Mouse (Mus musculus) stomach, embryonic 15.5 days (tissue): ENCODE data around the gene Cog6. TPM values are rescaled to one million over a fixed set of nuclear protein-coding genes. Genes with fewer than 3 reads are reported as not detected.
A peak's percentile ranks its signal among the peaks of the same experiment; 100 is the strongest.

Source experiments
- ATAC-seq: fragments of 200-750 bp; cut with Nextera tagmentation; 2 replicates; pipeline ENCODE4 v1.8.0; 2017; ENCODE audit warnings: low read depth, moderate number of reproducible peaks, moderate TSS enrichment; ENCODE audit not compliant: insufficient read depth, low FRiP score
- H3K27ac ChIP-seq: fragments of 300-500 bp; sonication (generic); 2 replicates; pipeline ENCODE4 v1.5.1; 2015; ENCODE audit warnings: mild to moderate bottlenecking, inconsistent platforms
- H3K27me3 ChIP-seq: fragments of 300-500 bp; sonication (generic); replicated peaks from 2 replicates; pipeline ENCODE4 v1.6.1; 2015; ENCODE audit warnings: inconsistent platforms
- H3K36me3 ChIP-seq: fragments of 300-500 bp; sonication (generic); 2 replicates; pipeline ENCODE4 v1.6.1; 2015; ENCODE audit warnings: inconsistent platforms
- H3K4me1 ChIP-seq: fragments of 300-500 bp; sonication (generic); 2 replicates; pipeline ENCODE4 v1.6.1; 2015; ENCODE audit warnings: inconsistent platforms
- H3K4me2 ChIP-seq: fragments of 300-500 bp; sonication (generic); 2 replicates; pipeline ENCODE4 v1.6.1; 2015; ENCODE audit warnings: mild to moderate bottlenecking, inconsistent platforms
- H3K4me3 ChIP-seq: fragments of 300-500 bp; sonication (generic); replicated peaks from 2 replicates; pipeline ENCODE4 v1.5.1; 2015; ENCODE audit warnings: inconsistent platforms
- H3K9ac ChIP-seq: fragments of 300-500 bp; sonication (generic); 2 replicates; pipeline ENCODE4 v1.6.1; 2015; ENCODE audit warnings: inconsistent platforms
- H3K9me3 ChIP-seq: fragments of 300-500 bp; sonication (generic); 2 replicates; pipeline ENCODE4 v1.6.1; 2016; ENCODE audit warnings: inconsistent platforms
- WGBS: fragments of 180-500 bp; shearing (Covaris S2); methylation state at CpG from one replicate; pipeline ENCODE4 v1.1.7; 2015; 5-methylcytosine and 5-hydroxymethylcytosine counted together
- polyA plus RNA-seq: library from polyadenylated mRNA; unstranded; fragments of >200 nt; fragmentation: Nextera tagmentation; extraction: Ambion mirVana; gene quantifications from 2 replicates; pipeline ENCODE4 v1.2.1, GENCODE M21; 2015

Cog6 gene
- polyA plus RNA-seq, 1 experiment from 2014 or later, result 42.4 TPM

DNA sequence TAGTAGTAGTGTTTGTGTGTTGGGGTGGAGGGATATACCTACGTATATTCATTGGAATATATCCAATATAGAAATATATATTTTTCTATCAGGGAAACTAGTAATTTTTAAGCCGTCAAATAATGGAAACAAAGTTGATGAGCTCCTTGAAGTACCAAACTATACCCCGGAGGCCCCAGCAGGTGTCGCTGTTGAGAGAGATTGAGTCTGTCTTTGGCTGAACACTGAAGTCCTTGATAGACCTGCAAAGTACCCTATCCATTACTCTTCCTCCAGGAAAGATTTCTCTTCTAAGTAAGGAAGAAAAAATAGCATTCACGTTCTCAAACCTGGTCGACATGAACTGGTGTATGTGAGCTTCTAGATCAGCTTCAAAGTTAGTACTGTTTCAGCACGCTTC is 12.0 kb upstream of the Cog6 start:
- Histone ChIP-seq H3K9ac (no peak overlapping the region), H3K4me2 (no peak overlapping the region), H3K4me3 (no peak overlapping the region), H3K36me3 (no peaks in the 10 kb centered on the region), H3K27me3 (0 out of 2 replicates have a peak, but pooled peaks cover 3% of the 10 kb centered on the region), H3K4me1 (no peaks in the 10 kb centered on the region), H3K27ac (no peak overlapping the region), H3K9me3 (no peaks in the 10 kb centered on the region)
- ATAC-seq, result no peak
- 25% methylated on average over 7 of the region's 7 CpGs for WGBS

DNA sequence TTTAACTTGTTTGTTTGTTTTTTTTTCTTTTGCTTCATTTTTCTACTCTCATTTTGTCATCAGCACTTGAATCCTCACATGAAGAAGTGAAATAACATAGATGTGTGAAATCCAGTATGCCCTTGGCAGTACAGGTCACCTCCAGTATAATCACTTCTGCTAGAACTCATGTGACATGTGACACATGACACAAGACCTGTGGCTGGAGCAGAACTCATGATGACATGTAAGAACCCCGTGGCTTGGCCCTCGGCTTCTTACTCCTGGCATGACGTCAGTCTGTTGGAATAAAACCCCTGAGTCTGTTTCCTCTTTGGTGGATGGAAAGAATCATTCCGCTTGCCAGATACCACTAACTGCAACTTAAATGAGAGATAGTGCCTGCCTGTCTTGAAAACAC is 10.3 kb upstream of the Cog6 start:
- H3K4me3 ChIP-seq, result no peak overlapping the region
- no peak overlapping the region for H3K4me2 ChIP-seq
- no peak overlapping the region for H3K27ac ChIP-seq
- no peak overlapping the region for H3K9ac ChIP-seq
- H3K27me3 ChIP-seq, result 0 out of 2 replicates have a peak, but pooled peaks cover 3% of the 10 kb centered on the region
- no peaks in the 10 kb centered on the region for H3K4me1 ChIP-seq
- no peak for ATAC-seq
- no peaks in the 10 kb centered on the region for H3K36me3 ChIP-seq
- H3K9me3 ChIP-seq, result no peaks in the 10 kb centered on the region
- 80% methylated on average over 4 of the region's 4 CpGs for WGBS

DNA sequence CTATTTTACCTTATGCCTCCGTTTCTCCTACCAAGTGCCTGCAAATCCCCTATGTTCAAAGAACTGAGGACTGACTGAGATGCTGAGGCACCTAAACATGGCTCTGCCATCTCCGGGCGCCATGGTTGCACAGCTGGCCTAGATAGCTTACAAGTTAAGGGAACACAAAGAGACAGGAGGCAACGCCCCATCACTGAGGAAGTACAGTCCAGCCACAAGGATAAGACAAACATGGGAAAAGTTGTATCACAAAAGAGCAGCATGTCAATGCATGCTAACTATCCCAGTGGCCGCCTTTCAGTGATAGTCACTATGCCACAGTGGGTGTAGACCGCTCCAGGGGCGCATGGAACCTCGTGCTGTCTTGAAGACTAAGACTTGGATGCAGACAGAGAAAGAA is 9.6 kb downstream of the Cog6 start:
- H3K4me2 ChIP-seq, result no peak overlapping the region
- H3K4me1 ChIP-seq, result no peaks in the 10 kb centered on the region
- H3K27me3 ChIP-seq, result no peaks in the 10 kb centered on the region
- H3K9ac ChIP-seq, result no peak overlapping the region
- no peak overlapping the region for H3K4me3 ChIP-seq
- 92% methylated on average over 8 of the region's 8 CpGs for WGBS
- no peak for ATAC-seq
- H3K36me3 ChIP-seq, result peaks cover 33% of the 10 kb centered on the region
- H3K27ac ChIP-seq, result no peak overlapping the region
- H3K9me3 ChIP-seq, result no peaks in the 10 kb centered on the region

DNA sequence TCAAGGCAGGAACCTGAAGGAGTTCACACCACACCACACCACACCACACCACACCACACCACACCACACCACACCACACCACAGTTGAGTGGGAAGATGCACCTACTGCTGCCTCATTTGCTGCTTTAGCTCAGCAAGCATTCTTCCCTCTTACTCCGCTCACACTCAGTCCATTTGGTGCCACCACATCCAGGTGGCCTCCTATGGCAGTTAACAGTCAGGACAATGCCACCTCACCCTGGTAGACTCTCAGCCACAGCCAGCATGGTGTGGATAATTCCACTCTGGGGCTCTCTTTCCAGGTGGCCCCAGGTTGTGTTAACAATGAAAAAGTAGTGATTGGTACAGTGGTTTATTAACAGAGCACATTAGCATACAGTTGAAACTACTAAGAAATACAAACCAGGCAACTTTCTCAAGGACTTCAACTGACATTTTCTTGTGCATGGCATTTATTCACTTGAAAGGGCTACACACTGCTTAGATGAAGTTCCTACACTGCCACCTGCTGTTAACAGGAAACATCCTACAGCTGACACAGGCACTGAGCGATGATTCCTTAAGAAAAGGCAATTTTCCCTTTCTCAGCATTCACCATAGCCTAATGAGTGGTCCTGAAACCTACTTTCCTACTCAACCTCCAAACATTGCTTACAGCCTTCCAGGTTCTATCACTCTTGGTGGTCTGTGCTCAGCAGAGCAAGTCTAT is 12.5 kb downstream of the Cog6 start:
- Histone ChIP-seq H3K27me3 (no peaks in the 10 kb centered on the region), H3K9me3 (no peaks in the 10 kb centered on the region), H3K27ac (no peak overlapping the region), H3K36me3 (peaks cover 32% of the 10 kb centered on the region), H3K4me2 (no peak overlapping the region), H3K9ac (no peak overlapping the region), H3K4me1 (no peaks in the 10 kb centered on the region), H3K4me3 (no peak overlapping the region)
- WGBS, result 76% methylated on average over 2 of the region's 2 CpGs
- 0 out of 2 replicates have a peak, but pooled peaks have one; percentile 31 for ATAC-seq

DNA sequence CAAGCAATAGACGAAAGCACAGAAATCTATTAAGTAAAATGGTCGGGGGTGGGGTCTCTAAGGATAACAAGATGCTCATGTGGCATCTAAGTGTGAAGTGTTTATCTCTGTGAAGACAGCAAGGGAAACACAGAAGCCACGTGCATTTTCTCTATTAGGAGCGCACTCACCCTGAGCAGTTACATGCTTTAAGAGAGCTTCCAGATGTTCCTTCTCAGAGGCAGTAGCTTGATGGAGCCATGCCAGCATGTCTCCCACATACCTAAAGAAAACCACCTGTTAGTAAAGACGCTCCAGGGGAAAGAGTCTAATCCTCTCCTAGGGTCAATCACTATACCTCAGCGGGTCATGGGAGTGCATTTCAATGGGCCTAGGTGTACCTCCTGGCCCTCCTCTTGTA is 15.0 kb downstream of the Cog6 start:
- Histone ChIP-seq H3K9ac (no peak overlapping the region), H3K27me3 (no peaks in the 10 kb centered on the region), H3K4me1 (no peaks in the 10 kb centered on the region), H3K27ac (no peak overlapping the region), H3K4me2 (no peak overlapping the region), H3K9me3 (no peaks in the 10 kb centered on the region), H3K4me3 (no peak overlapping the region), H3K36me3 (peaks cover 18% of the 10 kb centered on the region)
- no peak for ATAC-seq
- 44% methylated on average over 6 of the region's 6 CpGs for WGBS

DNA sequence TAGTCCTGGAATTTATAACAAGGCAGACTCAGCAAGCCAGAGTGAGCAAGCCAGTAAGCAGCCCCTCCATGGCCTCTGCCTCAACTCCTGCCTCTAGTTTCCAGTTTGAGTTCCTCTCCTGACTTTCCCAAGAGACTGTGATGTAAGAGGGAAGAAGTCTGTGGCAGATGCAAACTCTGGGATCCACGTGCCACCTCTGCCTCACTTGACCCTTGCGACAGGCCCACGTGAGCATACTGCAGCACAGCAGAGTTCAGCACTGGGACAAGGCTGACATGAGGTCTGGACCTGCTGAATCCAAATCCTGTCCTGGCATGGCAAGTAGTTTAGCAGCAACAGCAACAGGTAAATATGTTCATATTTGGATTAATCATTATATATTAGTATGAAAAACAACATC is 17.0 kb downstream of the Cog6 start:
- Histone ChIP-seq H3K9ac (no peak overlapping the region), H3K4me2 (no peak overlapping the region), H3K4me3 (no peak overlapping the region), H3K9me3 (no peaks in the 10 kb centered on the region), H3K27ac (no peak overlapping the region), H3K4me1 (no peaks in the 10 kb centered on the region), H3K36me3 (peaks cover 14% of the 10 kb centered on the region), H3K27me3 (no peaks in the 10 kb centered on the region)
- WGBS, result 82% methylated on average over 3 of the region's 3 CpGs
- no peak for ATAC-seq

DNA sequence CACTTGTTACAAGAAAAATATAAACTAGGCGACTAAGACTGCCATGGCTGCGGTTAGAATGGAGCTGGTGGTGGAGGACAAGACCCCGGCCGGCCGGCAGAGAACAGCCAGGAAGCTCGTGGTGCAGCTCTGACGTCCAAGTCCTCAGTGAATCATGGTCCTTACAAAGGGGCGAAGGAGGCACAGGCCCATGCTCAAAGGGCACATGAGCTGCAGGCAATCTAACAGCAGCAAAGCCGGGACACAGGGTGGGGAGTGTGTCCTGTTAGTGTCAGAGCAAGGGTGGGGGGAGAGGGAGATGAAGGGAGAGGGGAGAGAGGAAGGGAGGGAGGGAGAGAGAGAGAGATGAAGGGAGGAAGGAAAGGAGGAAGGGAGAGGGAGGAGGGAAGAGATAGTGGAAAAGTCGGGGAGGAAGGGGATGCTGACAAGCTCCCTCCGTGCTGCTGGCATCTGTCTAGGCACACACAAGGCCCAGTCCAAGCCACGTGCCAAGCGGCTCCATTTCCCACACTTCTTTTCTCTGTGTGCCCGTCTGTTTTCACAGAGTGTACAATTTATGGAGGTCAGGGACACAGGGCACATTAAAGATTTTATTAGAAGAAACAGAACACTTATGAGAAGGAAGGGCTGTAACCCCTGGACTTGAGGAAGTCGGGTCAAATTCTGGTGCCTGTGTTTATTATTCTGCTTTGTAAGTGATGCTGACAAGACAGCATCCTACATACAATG is 17.9 kb downstream of the Cog6 start:
- H3K4me3 ChIP-seq, result no peak overlapping the region
- H3K9ac ChIP-seq, result no peak overlapping the region
- H3K27ac ChIP-seq, result no peak overlapping the region
- H3K36me3 ChIP-seq, result peaks cover 14% of the 10 kb centered on the region
- H3K4me2 ChIP-seq, result no peak overlapping the region
- no peaks in the 10 kb centered on the region for H3K9me3 ChIP-seq
- H3K27me3 ChIP-seq, result no peaks in the 10 kb centered on the region
- H3K4me1 ChIP-seq, result no peaks in the 10 kb centered on the region
- no peak for ATAC-seq
- 72% methylated on average over 15 of the region's 15 CpGs for WGBS

DNA sequence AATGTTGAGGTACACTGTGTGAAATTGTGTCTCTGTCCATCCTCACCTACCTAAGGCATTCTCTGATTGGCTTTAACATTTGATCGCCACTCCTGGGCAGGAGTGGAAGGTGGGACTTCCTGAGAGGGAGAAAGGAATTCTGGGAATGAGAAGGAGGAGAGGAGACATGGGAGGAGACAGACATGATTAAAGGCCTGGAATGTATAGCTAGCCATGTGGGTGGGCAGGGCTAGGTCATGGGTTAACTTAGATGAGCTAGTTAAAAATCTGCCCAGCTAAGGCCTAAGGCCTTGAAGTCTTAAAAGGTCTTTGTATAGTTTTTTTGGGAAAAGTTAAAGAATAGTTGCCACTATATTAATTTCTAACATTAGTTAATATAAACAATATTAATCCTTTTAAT is 19.7 kb downstream of the Cog6 start:
- no peak overlapping the region for H3K4me3 ChIP-seq
- no peak for ATAC-seq
- no peak overlapping the region for H3K9ac ChIP-seq
- no peak overlapping the region for H3K4me2 ChIP-seq
- peaks cover 16% of the 10 kb centered on the region for H3K36me3 ChIP-seq
- H3K4me1 ChIP-seq, result no peaks in the 10 kb centered on the region
- H3K9me3 ChIP-seq, result no peaks in the 10 kb centered on the region
- whole genome bisulfite sequencing, result 92% methylated on average over 1 of the region's 1 CpGs
- H3K27ac ChIP-seq, result no peak overlapping the region
- H3K27me3 ChIP-seq, result no peaks in the 10 kb centered on the region

DNA sequence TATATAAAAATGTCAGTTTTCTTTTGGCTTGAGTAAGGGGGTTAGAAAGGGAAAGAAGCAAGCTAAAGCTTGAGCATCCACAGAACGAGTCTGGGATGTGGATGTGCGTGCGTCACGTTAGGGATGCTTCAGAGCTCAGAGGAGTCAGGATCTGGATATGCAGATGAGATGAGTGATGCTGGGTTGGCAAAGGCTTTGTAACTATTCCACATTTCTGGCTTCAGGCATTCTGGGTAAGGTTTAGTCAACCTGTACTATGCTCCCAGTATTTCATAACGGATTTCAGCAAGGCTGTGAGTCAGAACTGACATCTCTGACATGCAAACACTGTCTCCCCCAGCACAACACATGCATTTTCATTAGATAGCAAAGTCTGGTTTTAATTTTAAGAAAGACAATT is 20.4 kb downstream of the Cog6 start:
- H3K36me3 ChIP-seq, result peaks cover 19% of the 10 kb centered on the region
- H3K4me1 ChIP-seq, result no peaks in the 10 kb centered on the region
- ATAC-seq, result no peak
- H3K27ac ChIP-seq, result no peak overlapping the region
- no peak overlapping the region for H3K4me2 ChIP-seq
- no peaks in the 10 kb centered on the region for H3K9me3 ChIP-seq
- no peaks in the 10 kb centered on the region for H3K27me3 ChIP-seq
- no peak overlapping the region for H3K9ac ChIP-seq
- 92% methylated on average over 5 of the region's 5 CpGs for WGBS
- no peak overlapping the region for H3K4me3 ChIP-seq

DNA sequence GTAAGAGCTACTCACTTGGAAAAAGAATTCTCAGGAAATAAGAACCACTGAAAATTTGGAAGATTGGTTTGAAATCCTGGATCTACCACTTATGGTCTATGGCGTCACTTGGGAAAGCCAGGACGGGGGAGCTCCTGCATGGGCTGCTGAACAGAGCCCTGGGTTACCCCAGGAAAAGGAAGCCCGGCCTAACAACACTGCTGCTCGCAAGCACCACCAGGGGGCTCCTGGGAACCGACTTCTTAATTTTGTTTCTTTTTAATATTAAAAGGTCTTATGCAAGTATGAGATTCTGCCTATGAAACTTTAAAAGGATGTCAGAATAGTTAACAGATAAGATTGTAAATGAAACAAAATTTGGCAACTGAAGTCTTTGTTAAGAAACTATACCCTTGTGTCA is 22.4 kb downstream of the Cog6 start:
- peaks cover 16% of the 10 kb centered on the region for H3K36me3 ChIP-seq
- 71% methylated on average over 5 of the region's 5 CpGs for WGBS
- no peak overlapping the region for H3K4me2 ChIP-seq

DNA sequence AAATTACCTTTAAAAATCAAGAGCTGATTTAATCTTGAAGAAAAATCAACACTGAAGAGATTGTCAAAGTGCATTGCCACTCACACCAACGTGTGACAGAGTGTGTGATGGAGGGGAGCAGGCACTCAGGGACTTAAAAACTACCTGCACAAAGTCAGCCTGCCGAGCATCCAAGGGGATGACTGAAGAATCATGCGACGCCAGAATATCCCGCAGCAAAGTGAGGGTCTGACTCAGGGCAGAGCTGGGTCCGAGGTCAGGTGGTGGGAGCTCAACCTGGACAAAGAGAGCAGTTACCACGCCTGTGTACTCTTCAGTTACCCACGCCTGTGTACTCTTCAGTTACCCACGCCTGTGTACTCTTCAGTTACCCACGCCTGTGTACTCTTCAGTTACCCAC is 23.7 kb downstream of the Cog6 start:
- Histone ChIP-seq H3K27me3 (no peaks in the 10 kb centered on the region), H3K9ac (no peak overlapping the region), H3K4me1 (no peaks in the 10 kb centered on the region), H3K36me3 (peaks cover 21% of the 10 kb centered on the region), H3K9me3 (no peaks in the 10 kb centered on the region), H3K4me2 (no peak overlapping the region), H3K4me3 (no peak overlapping the region), H3K27ac (no peak overlapping the region)
- no peak for ATAC-seq
- 86% methylated on average over 9 of the region's 10 CpGs for WGBS

More for the DNA sequence above, 22.4 kb downstream of the Cog6 start:
- no peaks in the 10 kb centered on the region for H3K9me3 ChIP-seq
- no peak overlapping the region for H3K27ac ChIP-seq
- no peak overlapping the region for H3K9ac ChIP-seq
- no peak overlapping the region for H3K4me3 ChIP-seq
- ATAC-seq, result no peak
- no peaks in the 10 kb centered on the region for H3K27me3 ChIP-seq
- no peaks in the 10 kb centered on the region for H3K4me1 ChIP-seq

DNA sequence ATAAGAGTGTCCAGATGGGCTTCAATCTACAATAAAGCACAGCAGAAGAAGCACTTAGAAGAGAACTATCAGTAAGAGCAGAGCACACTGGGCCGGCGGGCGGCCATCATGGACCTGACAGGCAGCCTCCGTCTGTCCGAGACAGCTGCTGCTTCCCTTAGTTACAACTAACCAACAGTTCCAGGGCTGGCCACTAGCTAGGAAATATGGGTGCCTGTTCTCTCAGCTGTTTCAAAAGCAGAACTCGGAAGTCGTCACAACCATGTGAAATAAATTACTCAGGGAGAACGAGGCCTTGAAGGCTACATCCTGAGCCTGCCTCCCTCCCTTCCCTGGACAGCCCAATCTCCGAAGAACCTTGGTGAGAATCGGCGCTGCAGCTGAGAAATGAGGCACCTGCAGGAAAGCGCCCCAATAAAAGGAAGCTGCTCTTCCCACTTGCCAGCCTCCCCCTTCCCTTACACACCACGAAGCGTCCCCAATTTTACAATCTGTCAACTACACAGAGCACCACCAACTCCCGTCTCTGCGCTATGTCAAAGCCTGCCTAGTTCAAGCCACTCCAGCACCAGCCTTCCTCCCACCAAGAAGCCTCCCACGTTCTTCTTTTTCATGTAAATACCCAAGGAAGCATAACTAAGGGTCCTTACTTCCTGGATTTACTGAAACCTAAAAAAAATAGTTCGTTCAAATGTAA is 26.8 kb downstream of the Cog6 start:
- no peak overlapping the region for H3K4me2 ChIP-seq
- H3K4me3 ChIP-seq, result no peak overlapping the region
- no peaks in the 10 kb centered on the region for H3K9me3 ChIP-seq
- H3K27me3 ChIP-seq, result no peaks in the 10 kb centered on the region
- ATAC-seq, result no peak
- H3K27ac ChIP-seq, result no peak overlapping the region
- H3K36me3 ChIP-seq, result peaks cover 14% of the 10 kb centered on the region
- H3K4me1 ChIP-seq, result no peaks in the 10 kb centered on the region
- H3K9ac ChIP-seq, result no peak overlapping the region
- WGBS, result 61% methylated on average over 18 of the region's 18 CpGs
